Mouse (Mus musculus) stomach, embryonic 14.5 days (tissue): ENCODE results near the gene Mip. TPM values are rescaled to one million over a fixed set of nuclear protein-coding genes. Genes with fewer than 3 reads are reported as not detected.
"Not testable (repeated sequence)": the region's sequence is repeated elsewhere in the genome, so short reads cannot be mapped to it uniquely, and the experiment has no call there.

ENCODE experiments used
- ATAC-seq: fragments of 200-750 bp; cut with Nextera tagmentation; 2 replicates; pipeline ENCODE4 v1.8.0; 2017; ENCODE audit warnings: low read depth, moderate TSS enrichment; ENCODE audit not compliant: insufficient number of reproducible peaks, insufficient read depth, low FRiP score
- H3K27ac ChIP-seq: fragments of 300-500 bp; sonication (generic); 2 replicates; pipeline ENCODE4 v1.5.1; 2014; ENCODE audit warnings: mild to moderate bottlenecking, low read length, moderate library complexity, mixed read lengths
- H3K27me3 ChIP-seq: fragments of 300-500 bp; sonication (generic); 2 replicates; pipeline ENCODE4 v1.6.1; 2014; ENCODE audit warnings: low read length, control low read depth, mixed read lengths; ENCODE audit not compliant: control insufficient read depth, insufficient read depth
- H3K36me3 ChIP-seq: fragments of 300-500 bp; sonication (generic); 2 replicates; pipeline ENCODE4 v1.6.1; 2014; ENCODE audit warnings: mild to moderate bottlenecking, control low read depth, low read length, moderate library complexity, mixed read lengths; ENCODE audit not compliant: control insufficient read depth, insufficient read depth
- H3K4me1 ChIP-seq: fragments of 300-500 bp; sonication (generic); 2 replicates; pipeline ENCODE4 v1.6.1; 2014; ENCODE audit warnings: low read length, control low read depth, mixed read lengths; ENCODE audit not compliant: control insufficient read depth, insufficient read depth
- H3K4me2 ChIP-seq: fragments of 300-500 bp; sonication (generic); replicated peaks from 2 replicates; pipeline ENCODE4 v1.6.1; 2014; ENCODE audit warnings: low read depth, low read length, control low read depth
- H3K4me3 ChIP-seq: fragments of 300-500 bp; sonication (generic); 2 replicates; pipeline ENCODE4 v1.5.1; 2014; ENCODE audit warnings: low read depth, low read length, control low read depth
- H3K9ac ChIP-seq: fragments of 300-500 bp; sonication (generic); replicated peaks from 2 replicates; pipeline ENCODE4 v1.6.1; 2014; ENCODE audit warnings: low read depth, mild to moderate bottlenecking, control low read depth, low read length, moderate library complexity, mixed read lengths
- H3K9me3 ChIP-seq: fragments of 300-500 bp; sonication (generic); 2 replicates; pipeline ENCODE4 v1.6.1; 2016; ENCODE audit warnings: low read depth, low read length, control low read depth; ENCODE audit not compliant: control insufficient read depth
- WGBS: fragments of 180-500 bp; shearing (Covaris S2); extraction: QIAGEN DNeasy Blood & Tissue Kit; methylation state at CpG from one replicate; pipeline ENCODE4 v1.1.7; 2014; 5-methylcytosine and 5-hydroxymethylcytosine counted together
- polyA plus RNA-seq: library from polyadenylated mRNA; unstranded; fragments of >200 nt; fragmentation: Nextera tagmentation; extraction: Ambion mirVana; gene quantifications from 2 replicates; pipeline ENCODE4 v1.2.1, GENCODE M21; 2014

Mip gene
- polyA plus RNA-seq, 1 experiment from 2014 or later, result not detected

DNA sequence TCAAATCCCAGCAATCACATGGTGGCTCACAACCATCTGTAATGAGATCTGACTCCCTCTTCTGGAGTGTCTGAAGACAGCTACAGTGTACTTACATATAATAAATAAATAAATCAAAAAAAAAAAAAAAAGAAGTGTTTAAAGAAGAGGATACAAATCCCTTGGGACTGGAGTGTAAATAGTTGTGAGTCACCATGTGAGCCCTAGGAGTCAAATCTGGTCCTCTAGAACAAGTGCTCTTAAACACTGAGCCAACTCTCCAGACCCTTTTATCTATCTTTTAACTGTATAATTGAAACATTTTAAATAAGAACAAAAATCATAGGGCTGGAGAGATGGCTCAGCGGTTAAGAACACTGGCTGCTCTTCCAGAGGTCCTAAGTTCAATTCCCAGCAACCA lies 49.7 kb downstream of the Mip start:
- ATAC-seq, H3K27me3 ChIP-seq, H3K27ac ChIP-seq, H3K4me2 ChIP-seq, H3K9me3 ChIP-seq, H3K9ac ChIP-seq, H3K4me3 ChIP-seq, H3K36me3 ChIP-seq, H3K4me1 ChIP-seq: not testable (repeated sequence)
- 96% methylated on average over 1 of the region's 1 CpGs for WGBS

- no peak overlapping the region for H3K4me3 ChIP-seq
- H3K9ac ChIP-seq, result no peak overlapping the region
- H3K4me1 ChIP-seq, result no peaks in the 10 kb centered on the region
- peaks cover 19% of the 10 kb centered on the region for H3K36me3 ChIP-seq
- H3K9me3 ChIP-seq, result no peaks in the 10 kb centered on the region
- no peaks in the 10 kb centered on the region for H3K27me3 ChIP-seq
- 62% methylated on average over 6 of the region's 6 CpGs for WGBS
- no peak for ATAC-seq
- H3K4me2 ChIP-seq, result no peak overlapping the region
- H3K27ac ChIP-seq, result no peak overlapping the region
Observed at GRCm38 (mm10) chr10:128278158-128278557, 52.5 kb downstream of the Mip start.

- H3K27me3 ChIP-seq, result no peaks in the 10 kb centered on the region
- peaks cover 28% of the 10 kb centered on the region for H3K36me3 ChIP-seq
- H3K27ac ChIP-seq, result no peak overlapping the region
- WGBS, result 82% methylated on average over 6 of the region's 6 CpGs
- no peaks in the 10 kb centered on the region for H3K4me1 ChIP-seq
- H3K4me3 ChIP-seq, result no peak overlapping the region
- no peaks in the 10 kb centered on the region for H3K9me3 ChIP-seq
- H3K9ac ChIP-seq, result no peak overlapping the region
- no peak for ATAC-seq
- no peak overlapping the region for H3K4me2 ChIP-seq
Observed at GRCm38 (mm10) chr10:128280943-128281342, 55.3 kb downstream of the Mip start.

Other genes with a start within 250 kb of the Mip start
- not detected in 2 replicates for gene Hsd17b6, start 218.2 kb upstream of the Mip start, polyA plus RNA-seq
- gene Prim1, start 210.7 kb upstream of the Mip start, polyA plus RNA-seq, result 82.3 and 82.5 TPM in 2 replicates
- 899 and 913 TPM in 2 replicates for gene Naca, start 190.3 kb upstream of the Mip start, polyA plus RNA-seq
- 474 and 487 TPM in 2 replicates for gene Ptges3, start 166.9 kb upstream of the Mip start, polyA plus RNA-seq
- gene Atp5b, start 142.6 kb upstream of the Mip start, polyA plus RNA-seq, result 2,052 and 2,172 TPM in 2 replicates
- gene Baz2a, start 134.3 kb upstream of the Mip start, polyA plus RNA-seq, result 28.1 and 28.2 TPM in 2 replicates
- 29.5 and 35.6 TPM in 2 replicates for gene Rbms2, start 45.5 kb upstream of the Mip start, polyA plus RNA-seq
- 0.78 and 0.84 TPM in 2 replicates for gene Gls2, start 31.4 kb upstream of the Mip start, polyA plus RNA-seq
- 33.5 and 33.7 TPM in 2 replicates for gene Spryd4, start 14.0 kb upstream of the Mip start, polyA plus RNA-seq
- 47.2 and 48.0 TPM in 2 replicates for gene Timeless, start 6.2 kb downstream of the Mip start, polyA plus RNA-seq
- 0.27 TPM in 1 of 2 replicates, not detected in the other for gene Apon, start 28.3 kb downstream of the Mip start, polyA plus RNA-seq
- not detected in 2 replicates for gene Apof, start 42.8 kb downstream of the Mip start, polyA plus RNA-seq
- gene Stat2, start 44.7 kb downstream of the Mip start, polyA plus RNA-seq, result 12.2 and 13.0 TPM in 2 replicates
- gene Il23a, start 72.9 kb downstream of the Mip start, polyA plus RNA-seq, result 0.36 and 0.43 TPM in 2 replicates
- gene Pan2, start 77.5 kb downstream of the Mip start, polyA plus RNA-seq, result 32.9 and 34.8 TPM in 2 replicates
- gene Cnpy2, start 96.6 kb downstream of the Mip start, polyA plus RNA-seq, result 328 and 342 TPM in 2 replicates
- 211 and 214 TPM in 2 replicates for gene Cs, start 111.9 kb downstream of the Mip start, polyA plus RNA-seq
- gene Coq10a, start 143.2 kb downstream of the Mip start, polyA plus RNA-seq, result 12.9 and 13.0 TPM in 2 replicates
- gene Ankrd52, start 151.3 kb downstream of the Mip start, polyA plus RNA-seq, result 16.7 and 17.8 TPM in 2 replicates
- 3.4 and 3.7 TPM in 2 replicates for gene Slc39a5, start 175.4 kb downstream of the Mip start, polyA plus RNA-seq
- gene Nabp2, start 185.7 kb downstream of the Mip start, polyA plus RNA-seq, result 76.6 and 86.7 TPM in 2 replicates
- gene Rnf41, start 185.8 kb downstream of the Mip start, polyA plus RNA-seq, result 31.9 and 34.6 TPM in 2 replicates
- 109 and 110 TPM in 2 replicates for gene Smarcc2, start 233.4 kb downstream of the Mip start, polyA plus RNA-seq